Mouse (Mus musculus) small intestine, adult 2 months (tissue): ENCODE results near the gene Mia2.

Source experiments
- CTCF ChIP-seq: fragments of 200-500 bp; IDR thresholded peaks from 2 replicates; pipeline ENCODE4 v1.5.1; 2012; ENCODE audit warnings: low read depth, mild to moderate bottlenecking, control low read depth, inconsistent platforms, low read length, moderate library complexity, mixed read lengths; ENCODE audit not compliant: insufficient replicate concordance, insufficient read length; ENCODE audit errors: extremely low read depth
- POLR2A ChIP-seq: fragments of 200-500 bp; IDR thresholded peaks from 2 replicates; pipeline ENCODE4 v1.6.1; 2012; ENCODE audit warnings: low read depth, mild to moderate bottlenecking, control low read depth, inconsistent platforms, low read length, moderate library complexity

GRCm38 (mm10) chr12:59068791-59069190 is 26.8 kb upstream of the Mia2 start:
- TF ChIP-seq POLR2A (no peak), CTCF (no peak)
